In the genomic region with DNA sequence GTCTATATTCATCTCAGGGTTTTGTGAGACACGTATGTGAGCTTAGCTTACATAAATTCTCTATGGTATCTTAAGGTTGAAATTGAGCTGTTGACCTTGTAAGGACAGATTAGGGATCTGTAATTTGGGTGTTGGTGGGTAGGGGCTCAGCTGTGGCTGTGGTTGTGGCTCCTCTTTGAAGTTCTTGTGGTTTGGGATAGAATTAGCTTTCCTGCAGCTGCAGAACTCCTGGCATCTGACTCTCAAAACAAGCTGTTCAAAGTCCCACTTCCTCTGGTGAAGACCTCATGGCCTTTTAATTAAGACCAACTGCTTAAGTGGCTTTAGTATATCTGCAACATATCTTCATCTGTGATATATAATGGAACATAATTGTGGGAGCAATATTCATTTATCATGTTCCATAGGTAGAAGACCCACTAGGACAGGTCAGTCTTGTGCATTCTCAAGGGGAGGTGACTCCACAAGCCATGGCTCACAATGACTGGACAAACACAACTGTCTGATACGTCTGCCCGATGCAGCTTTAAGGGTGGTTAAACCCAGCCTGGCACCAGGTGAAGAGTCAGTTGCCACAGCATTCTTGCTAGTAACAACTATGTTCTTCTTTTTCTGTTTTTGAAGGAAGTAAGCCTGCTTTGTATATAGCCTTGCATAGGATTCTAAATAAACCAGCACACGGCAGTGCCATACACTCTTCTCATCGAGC, we compare ENCODE assay signal across 27 mouse cellular contexts. TPM values are rescaled to one million over a fixed set of nuclear protein-coding genes. Genes with fewer than 3 reads are reported as not detected.
DNase-seq lines count a peak whose midpoint lies in the region; ATAC-seq and TF ChIP-seq lines count a peak whose summit lies in the region.
"Had no signal": no experiment of that assay in that cellular context is flagged by ENCODE, and none has a peak within 500 bp of the region (broad histone marks: within the 10 kb centered on the region; RNA-seq: fewer than 3 reads in every experiment).

No protein-coding gene starts in this region.

- peak; percentile 27; the same call in 1 of the 2 replicates for ATAC-seq in megakaryocyte, adult 5-6 weeks (ENCODE audit: poor library complexity, severe bottlenecking)
- no peak for ATAC-seq in hindbrain, embryonic 16.5 days
- no peak for ATAC-seq in intestine, embryonic 15.5 days
- ATAC-seq: activated CD4-positive, CD25-positive, alpha-beta regulatory T cell, adult 4 months; forebrain, embryonic 15.5 days had no signal

- H3K4me1 ChIP-seq in testis, adult 2 months (ENCODE audit: control insufficient read depth, insufficient read depth, low read length), result no peaks in the 10 kb centered on the region
- peaks cover 5% of the 10 kb centered on the region for H3K4me1 ChIP-seq in hindbrain, embryonic 16.5 days (ENCODE audit: control insufficient read depth, insufficient read depth, low read depth, low read length)
- H3K4me1 ChIP-seq in intestine, embryonic 15.5 days (replicated peaks), result no peaks in the 10 kb centered on the region
- no peaks in the 10 kb centered on the region for H3K4me1 ChIP-seq in kidney, adult 2 months (ENCODE audit: control insufficient read depth, insufficient read depth, low read length)
- H3K4me1 ChIP-seq: heart, embryonic 13.5 days; lung, embryonic 15.5 days; midbrain, embryonic 10.5 days had no signal

- H3K4me2 ChIP-seq in hindbrain, embryonic 16.5 days (ENCODE audit: low read length), result no peak overlapping the region
- H3K4me2 ChIP-seq in intestine, embryonic 15.5 days (replicated peaks), result no peak overlapping the region
- H3K4me2 ChIP-seq: forebrain, embryonic 15.5 days; heart, embryonic 13.5 days; hindbrain, embryonic 13.5 days; lung, embryonic 15.5 days had no signal

- DNase-seq in testis, postnatal 14 days (ENCODE audit: low spot score), result no peak
- DNase-seq in thymus, postnatal 10 days (ENCODE audit: low spot score in 2 of 2), result peak; percentile 48 to 49
- DNase-seq in kidney, adult 2 months, result no peak
- DNase-seq: adrenal gland, adult 8-10 months; cerebellum, adult 8-10 months; cerebellum, postnatal 36 days; gastrocnemius, postnatal 14 days; heart, adult 2 months; kidney, adult 9 months; kidney, postnatal 14 days; lung, postnatal 36 days had no signal

- peak overlapping the region; percentile 15; the same call in 1 of the 2 replicates for H3K4me3 ChIP-seq in testis, adult 2 months (ENCODE audit: control insufficient read depth, low read depth, low read length)
- no peak overlapping the region for H3K4me3 ChIP-seq in hindbrain, embryonic 16.5 days (ENCODE audit: low read length)
- H3K4me3 ChIP-seq in intestine, embryonic 15.5 days (replicated peaks), result no peak overlapping the region
- no peak overlapping the region for H3K4me3 ChIP-seq in kidney, adult 2 months (ENCODE audit: insufficient read depth, low read depth, low read length)
- H3K4me3 ChIP-seq: forebrain, embryonic 15.5 days; heart, adult 2 months; heart, embryonic 13.5 days; hindbrain, embryonic 13.5 days; left cerebral cortex, adult 2 months; lung, embryonic 15.5 days; midbrain, embryonic 10.5 days had no signal

- TF ChIP-seq CTCF in testis, adult 2 months (IDR thresholded peaks at IDR 0.05; ENCODE audit: control insufficient read depth, insufficient read depth, insufficient replicate concordance, low read depth, low read length), result no peak
- no peak for TF ChIP-seq CTCF in kidney, adult 2 months (conservative IDR thresholded peaks at IDR 0.05; ENCODE audit: insufficient read depth, insufficient read length, low read depth, low read length)

- TF ChIP-seq POLR2A in testis, adult 2 months (IDR thresholded peaks at IDR 0.05; ENCODE audit: control insufficient read depth, low read depth, low read length), result no peak
- TF ChIP-seq POLR2A in kidney, adult 2 months (IDR thresholded peaks at IDR 0.05; ENCODE audit: low read depth, low read length), result no peak

- no peaks in the 10 kb centered on the region for H3K36me3 ChIP-seq in testis, adult 2 months (ENCODE audit: control insufficient read depth, insufficient read depth, low read length)
- no peaks in the 10 kb centered on the region for H3K36me3 ChIP-seq in hindbrain, embryonic 16.5 days (ENCODE audit: control insufficient read depth, insufficient read depth, low read length)
- H3K36me3 ChIP-seq in intestine, embryonic 15.5 days, result no peaks in the 10 kb centered on the region
- H3K36me3 ChIP-seq in kidney, adult 2 months (ENCODE audit: control insufficient read depth, insufficient read depth, low read length), result no peaks in the 10 kb centered on the region
- H3K36me3 ChIP-seq: forebrain, embryonic 15.5 days; heart, embryonic 13.5 days; hindbrain, embryonic 13.5 days; lung, embryonic 15.5 days; midbrain, embryonic 10.5 days had no signal

- WGBS in hindbrain, embryonic 16.5 days, result 90% methylated on average over 5 of the region's 5 CpGs
- WGBS in intestine, embryonic 15.5 days, result 84% methylated on average over 5 of the region's 5 CpGs
- WGBS in kidney, adult 2 months, result 92% methylated on average over 5 of the region's 5 CpGs

- H3K27ac ChIP-seq in testis, adult 2 months (ENCODE audit: control insufficient read depth, insufficient read depth, low read depth, low read length), result no peak overlapping the region
- no peak overlapping the region for H3K27ac ChIP-seq in hindbrain, embryonic 16.5 days (ENCODE audit: low read depth, low read length)
- no peak overlapping the region for H3K27ac ChIP-seq in intestine, embryonic 15.5 days
- H3K27ac ChIP-seq in kidney, adult 2 months (ENCODE audit: insufficient read depth, low read depth, low read length), result no peak overlapping the region
- H3K27ac ChIP-seq: forebrain, embryonic 15.5 days; heart, adult 2 months; heart, embryonic 13.5 days; hindbrain, embryonic 13.5 days; left cerebral cortex, adult 2 months; liver, embryonic 14.5 days; lung, embryonic 15.5 days; midbrain, embryonic 10.5 days had no signal

- no peak overlapping the region for H3K9ac ChIP-seq in hindbrain, embryonic 16.5 days (ENCODE audit: low read depth, low read length)
- no peak overlapping the region for H3K9ac ChIP-seq in intestine, embryonic 15.5 days
- H3K9ac ChIP-seq: forebrain, embryonic 15.5 days; heart, embryonic 13.5 days; hindbrain, embryonic 13.5 days; liver, embryonic 14.5 days; lung, embryonic 15.5 days had no signal

- H3K27me3 ChIP-seq in testis, adult 2 months (ENCODE audit: control insufficient read depth, insufficient read depth, low read length), result no peaks in the 10 kb centered on the region
- H3K27me3 ChIP-seq in hindbrain, embryonic 16.5 days (replicated peaks; ENCODE audit: control insufficient read depth, insufficient read depth, low read length), result no peaks in the 10 kb centered on the region
- no peaks in the 10 kb centered on the region for H3K27me3 ChIP-seq in intestine, embryonic 15.5 days (replicated peaks)
- no peaks in the 10 kb centered on the region for H3K27me3 ChIP-seq in kidney, adult 2 months (replicated peaks; ENCODE audit: control insufficient read depth, insufficient read depth, low read length)
- H3K27me3 ChIP-seq: forebrain, embryonic 15.5 days; heart, embryonic 13.5 days; hindbrain, embryonic 13.5 days; lung, embryonic 15.5 days had no signal

- H3K9me3 ChIP-seq in hindbrain, embryonic 16.5 days (ENCODE audit: control insufficient read depth, low read length), result no peaks in the 10 kb centered on the region
- H3K9me3 ChIP-seq in intestine, embryonic 15.5 days, result no peaks in the 10 kb centered on the region
- H3K9me3 ChIP-seq: forebrain, embryonic 15.5 days; heart, embryonic 13.5 days; hindbrain, embryonic 13.5 days; lung, embryonic 15.5 days; midbrain, embryonic 10.5 days had no signal

RNA-seq across cellular contexts. Expression of a gene that starts 27.4 kb away (rescaled TPM):
- polyA plus RNA-seq in testis, adult 2 months (2012; rRNA removed), result 38.0 and 42.9 TPM in 2 replicates
- 29.4 and 32.4 TPM in 2 replicates for total RNA-seq in megakaryocyte, adult 5-6 weeks (2015)
- 22.0 and 24.0 TPM in 2 replicates for total RNA-seq in megakaryocyte, adult 5-6 weeks (2017)
- 25.9 and 30.0 TPM in 2 replicates for polyA plus RNA-seq in hindbrain, embryonic 16.5 days (2015; fragmentation: Nextera tagmentation; extraction: Ambion mirVana)
- polyA plus RNA-seq in intestine, embryonic 15.5 days (2015; fragmentation: Nextera tagmentation; extraction: Ambion mirVana), result 19.6 and 20.2 TPM in 2 replicates
- 1.6 and 2.2 TPM in 2 replicates for polyA plus RNA-seq in kidney, adult 2 months (2012; rRNA removed)

RNA-seq across cellular contexts. Expression of a gene that starts 36.0 kb away (rescaled TPM):
- 90.9 and 175 TPM in 2 replicates for polyA plus RNA-seq in testis, adult 2 months (2012; rRNA removed)
- total RNA-seq in megakaryocyte, adult 5-6 weeks (2015), result 5.4 and 6.4 TPM in 2 replicates
- total RNA-seq in megakaryocyte, adult 5-6 weeks (2017), result 3.7 and 4.7 TPM in 2 replicates
- polyA plus RNA-seq in hindbrain, embryonic 16.5 days (2015; fragmentation: Nextera tagmentation; extraction: Ambion mirVana), result 17.6 and 29.5 TPM in 2 replicates
- 1,375 and 1,410 TPM in 2 replicates for polyA plus RNA-seq in intestine, embryonic 15.5 days (2015; fragmentation: Nextera tagmentation; extraction: Ambion mirVana)
- polyA plus RNA-seq in kidney, adult 2 months (2012; rRNA removed), result 88.2 and 172 TPM in 2 replicates

RNA-seq across cellular contexts. Expression of a gene that starts 53.6 kb away (rescaled TPM):
- polyA plus RNA-seq in testis, adult 2 months (2012; rRNA removed), result 2.2 and 2.8 TPM in 2 replicates
- 23.3 and 30.5 TPM in 2 replicates for total RNA-seq in megakaryocyte, adult 5-6 weeks (2015)
- total RNA-seq in megakaryocyte, adult 5-6 weeks (2017), result 14.3 and 24.6 TPM in 2 replicates
- not detected in 2 replicates for polyA plus RNA-seq in hindbrain, embryonic 16.5 days (2015; fragmentation: Nextera tagmentation; extraction: Ambion mirVana)
- 1.5 and 1.7 TPM in 2 replicates for polyA plus RNA-seq in intestine, embryonic 15.5 days (2015; fragmentation: Nextera tagmentation; extraction: Ambion mirVana)
- polyA plus RNA-seq in kidney, adult 2 months (2012; rRNA removed), result not detected in 2 replicates
- total RNA-seq: adrenal gland, adult 8-10 months; gastrocnemius, postnatal 14 days; heart, adult 2 months; heart, postnatal 25 days; layer of hippocampus, adult 18-20 months; left cerebral cortex, adult 2 months had no signal
- polyA plus RNA-seq: activated CD4-positive, CD25-positive, alpha-beta regulatory T cell, adult 4 months; C2C12; forebrain, embryonic 15.5 days; hindbrain, embryonic 13.5 days; small intestine, adult 2 months had no signal

Comparison
In these comparisons a context has a peak if more than half of its experiments do, and no peak if none do; other contexts are left out.
1. DNase-seq: peak in thymus, postnatal 10 days (2 of 2); none in testis, postnatal 14 days (single experiment) and kidney, adult 2 months (single experiment).